Mouse (Mus musculus) CH12.LX (cell line): ENCODE measurements around the gene Olfr804. TPM values are rescaled to one million over a fixed set of nuclear protein-coding genes. Genes with fewer than 3 reads are reported as not detected.

Source experiments
- DNase-seq: peaks from one replicate; pipeline ENCODE4 v3.0.0-alpha.2; 2013; ENCODE audit errors: extremely low read depth
- H3K27ac ChIP-seq: 2 replicates; pipeline ENCODE4 v1.5.1; 2012; ENCODE audit warnings: low read depth, mild to moderate bottlenecking, control low read depth, moderate library complexity; ENCODE audit not compliant: insufficient read depth
- H3K27me3 ChIP-seq: replicated peaks from 2 replicates; pipeline ENCODE3; 2012; ENCODE audit warnings: inconsistent platforms
- H3K36me3 ChIP-seq, 2 experiments: replicated peaks in 1 of 2; 2 replicates each; pipeline versions ENCODE3 to v1.6.1; 2012; ENCODE audit warnings: inconsistent platforms in 1 of 2, low read length in 1 of 2, mild to moderate bottlenecking in 1 of 2, mixed read lengths in 1 of 2, moderate library complexity in 1 of 2; ENCODE audit not compliant: control insufficient read depth in 1 of 2, insufficient read depth in 1 of 2
- H3K4me1 ChIP-seq, 2 experiments: 2 replicates each; pipeline ENCODE4 v1.6.1; 2012; ENCODE audit warnings: inconsistent platforms in 1 of 2, moderate library complexity in 1 of 2; ENCODE audit not compliant: insufficient read depth in 2 of 2, control insufficient read depth in 1 of 2
- H3K4me2 ChIP-seq: 2 replicates; pipeline ENCODE4 v1.6.1; 2012; ENCODE audit warnings: low read depth, mild to moderate bottlenecking, control low read depth; ENCODE audit not compliant: poor library complexity, insufficient read depth, severe bottlenecking
- H3K4me3 ChIP-seq, 3 experiments: fragments of 150-350 bp in 1 of 3; sonication (generic) in 1 of 3; replicated peaks in 1 of 3; 2 replicates each; pipeline versions ENCODE3 to v1.5.1; 2011 to 2012; ENCODE audit warnings: low read depth in 2 of 3, low read length in 2 of 3, mild to moderate bottlenecking in 2 of 3, moderate library complexity in 2 of 3, control low read depth in 1 of 3, improper control_type of control experiment in 1 of 3, inconsistent platforms in 1 of 3, mixed read lengths in 1 of 3; ENCODE audit not compliant: poor library complexity in 1 of 3
- H3K79me2 ChIP-seq: replicated peaks from 2 replicates; pipeline ENCODE4 v1.6.1; 2012; ENCODE audit warnings: mild to moderate bottlenecking, moderate library complexity; ENCODE audit not compliant: control insufficient read depth, poor library complexity, insufficient read depth, severe bottlenecking; ENCODE audit errors: extremely low read depth
- H3K9ac ChIP-seq: 2 replicates; pipeline ENCODE4 v1.6.1; 2012; ENCODE audit warnings: low read depth, mild to moderate bottlenecking, control low read depth, moderate library complexity; ENCODE audit not compliant: insufficient read depth
- H3K9me3 ChIP-seq: replicated peaks from 2 replicates; pipeline ENCODE3; 2012; ENCODE audit warnings: low read length, inconsistent platforms, mixed read lengths
- CHD2 ChIP-seq: IDR thresholded peaks from 2 replicates; pipeline ENCODE4 v1.6.1; 2011; ENCODE audit warnings: low read length, improper control_type of control experiment
- MAX ChIP-seq: IDR thresholded peaks from 2 replicates; pipeline ENCODE4 v1.6.1; 2011; ENCODE audit warnings: low read length, improper control_type of control experiment
- MAZ ChIP-seq: IDR thresholded peaks from 2 replicates; pipeline ENCODE4 v1.6.1; 2012; ENCODE audit warnings: low read depth, mild to moderate bottlenecking, inconsistent platforms, low read length, improper control_type of control experiment, moderate library complexity
- NELFE ChIP-seq: IDR thresholded peaks from 2 replicates; pipeline ENCODE4 v1.6.1; 2011; ENCODE audit warnings: low read depth, low read length, improper control_type of control experiment
- ZC3H11A ChIP-seq: IDR thresholded peaks from 2 replicates; pipeline ENCODE4 v1.6.1; 2012; ENCODE audit warnings: low read depth, mild to moderate bottlenecking, inconsistent platforms, low read length, improper control_type of control experiment
- ZMIZ1 ChIP-seq: IDR thresholded peaks from 2 replicates; pipeline ENCODE4 v1.6.1; 2012; ENCODE audit warnings: low read depth, mild to moderate bottlenecking, inconsistent platforms, low read length, improper control_type of control experiment
- dilution Hi-C: fragments of 300-500 bp; cut with MboI; formaldehyde crosslinking; loops from 2 replicates; pipeline ENCODE4 v1.14.3; 2020; ENCODE audit warnings: low sequenced_read_pairs; ENCODE audit not compliant: extremely low pct_unique_long_range_greater_than_20kb, extremely low pct_ligation_motif_present
- in situ Hi-C: fragments of 300-500 bp; cut with MboI; formaldehyde crosslinking; loops from 3 replicates; pipeline ENCODE4 v1.14.3; 2019; ENCODE audit warnings: low sequenced_read_pairs, low pct_ligation_motif_present, low pct_unique_long_range_greater_than_20kb, mixed read lengths
- polyA plus RNA-seq: library from polyadenylated mRNA; unstranded; fragments of >175 nt; gene quantifications from 2 replicates; pipeline ENCODE4 v1.2.1, GENCODE M21; 2012; ENCODE audit warnings: low read depth; ENCODE audit not compliant: insufficient read length
- total RNA-seq, 2 experiments: library from RNA; depleted of rRNA; stranded (reverse); fragments of 300-350 nt in 1 of 2; fragments of >200 nt in 1 of 2; gene quantifications; 2 replicates each; pipeline ENCODE4 v1.2.3; 2012 to 2014

Olfr804 gene
- total and polyA plus RNA-seq, 3 experiments = not detected

- Histone ChIP-seq H3K4me1 (peaks cover 0 to 4% of the 10 kb centered on the region in 2 experiments; a peak in 1 of 4 replicates), H3K79me2 (no peaks in the 10 kb centered on the region), H3K27ac (no peak within 1 kb of the TSS), H3K9ac (no peak within 1 kb of the TSS), H3K4me3 (no peak within 1 kb of the TSS), H3K9me3 (no peaks in the 10 kb centered on the region), H3K36me3 (no peaks in the 10 kb centered on the region)
- in situ Hi-C loops = no loop called here
- dilution Hi-C loops = no loop called here
- no peak for TF ChIP-seq MAX
- no peak for TF ChIP-seq NELFE
- no peak for TF ChIP-seq ZMIZ1
- TF ChIP-seq MAZ = no peak
- TF ChIP-seq ZC3H11A = no peak
- no peak for TF ChIP-seq CHD2
- TF ChIP-seq, all 38 proteins: peak for 0
- DNase-seq = no peak
- H3K4me2 ChIP-seq = no peak within 1 kb of the TSS
- no peaks in the 10 kb centered on the region for H3K27me3 ChIP-seq
Observed at GRCm38 (mm10) chr10:129757693-129758092, 54.7 kb downstream of the Olfr804 start, which contains the start of gene Olfr807. Gene Olfr807 (minus strand): TSS chr10:129757793.

Other genes with a start within 250 kb of the Olfr804 start
Only the 20 nearest of the 27 such genes appear.
- gene Olfr791, start 181.4 kb upstream of the Olfr804 start, total RNA-seq (2012; rRNA removed) = not detected in 2 replicates
- not detected in 2 replicates for gene Olfr791, start 181.4 kb upstream of the Olfr804 start, total RNA-seq (2014; rRNA removed)
- not detected in 2 replicates for gene Olfr791, start 181.4 kb upstream of the Olfr804 start, polyA plus RNA-seq
- not detected in 2 replicates for gene Olfr792, start 164.0 kb upstream of the Olfr804 start, total RNA-seq (2012; rRNA removed)
- not detected in 2 replicates for gene Olfr792, start 164.0 kb upstream of the Olfr804 start, total RNA-seq (2014; rRNA removed)
- gene Olfr792, start 164.0 kb upstream of the Olfr804 start, polyA plus RNA-seq = not detected in 2 replicates
- gene Olfr794, start 135.6 kb upstream of the Olfr804 start, total RNA-seq (2012; rRNA removed) = not detected in 2 replicates
- not detected in 2 replicates for gene Olfr794, start 135.6 kb upstream of the Olfr804 start, total RNA-seq (2014; rRNA removed)
- gene Olfr794, start 135.6 kb upstream of the Olfr804 start, polyA plus RNA-seq = not detected in 2 replicates
- gene Olfr796, start 90.6 kb upstream of the Olfr804 start, total RNA-seq (2012; rRNA removed) = not detected in 2 replicates
- gene Olfr796, start 90.6 kb upstream of the Olfr804 start, total RNA-seq (2014; rRNA removed) = not detected in 2 replicates
- gene Olfr796, start 90.6 kb upstream of the Olfr804 start, polyA plus RNA-seq = 0.07 TPM in 1 of 2 replicates, not detected in the other
- gene Olfr798, start 75.3 kb upstream of the Olfr804 start, total RNA-seq (2012; rRNA removed) = not detected in 2 replicates
- gene Olfr798, start 75.3 kb upstream of the Olfr804 start, total RNA-seq (2014; rRNA removed) = not detected in 2 replicates
- gene Olfr798, start 75.3 kb upstream of the Olfr804 start, polyA plus RNA-seq = not detected in 2 replicates
- not detected in 2 replicates for gene Olfr799, start 65.7 kb upstream of the Olfr804 start, total RNA-seq (2012; rRNA removed)
- not detected in 2 replicates for gene Olfr799, start 65.7 kb upstream of the Olfr804 start, total RNA-seq (2014; rRNA removed)
- not detected in 2 replicates for gene Olfr799, start 65.7 kb upstream of the Olfr804 start, polyA plus RNA-seq
- gene Olfr800, start 45.5 kb upstream of the Olfr804 start, total RNA-seq (2012; rRNA removed) = not detected in 2 replicates
- not detected in 2 replicates for gene Olfr800, start 45.5 kb upstream of the Olfr804 start, total RNA-seq (2014; rRNA removed)
- not detected in 2 replicates for gene Olfr800, start 45.5 kb upstream of the Olfr804 start, polyA plus RNA-seq
- gene Olfr801, start 29.3 kb upstream of the Olfr804 start, total RNA-seq (2012; rRNA removed) = not detected in 2 replicates
- not detected in 2 replicates for gene Olfr801, start 29.3 kb upstream of the Olfr804 start, total RNA-seq (2014; rRNA removed)
- gene Olfr801, start 29.3 kb upstream of the Olfr804 start, polyA plus RNA-seq = not detected in 2 replicates
- gene Olfr802, start 15.0 kb upstream of the Olfr804 start, total RNA-seq (2012; rRNA removed) = not detected in 2 replicates
- gene Olfr802, start 15.0 kb upstream of the Olfr804 start, total RNA-seq (2014; rRNA removed) = not detected in 2 replicates
- not detected in 2 replicates for gene Olfr802, start 15.0 kb upstream of the Olfr804 start, polyA plus RNA-seq
- not detected in 2 replicates for gene Olfr803, start 8.9 kb upstream of the Olfr804 start, total RNA-seq (2012; rRNA removed)
- not detected in 2 replicates for gene Olfr803, start 8.9 kb upstream of the Olfr804 start, total RNA-seq (2014; rRNA removed)
- not detected in 2 replicates for gene Olfr803, start 8.9 kb upstream of the Olfr804 start, polyA plus RNA-seq
- gene Olfr805, start 26.2 kb downstream of the Olfr804 start, total RNA-seq (2012; rRNA removed) = not detected in 2 replicates
- not detected in 2 replicates for gene Olfr805, start 26.2 kb downstream of the Olfr804 start, total RNA-seq (2014; rRNA removed)
- gene Olfr805, start 26.2 kb downstream of the Olfr804 start, polyA plus RNA-seq = not detected in 2 replicates
- not detected in 2 replicates for gene Olfr806, start 38.7 kb downstream of the Olfr804 start, total RNA-seq (2012; rRNA removed)
- gene Olfr806, start 38.7 kb downstream of the Olfr804 start, total RNA-seq (2014; rRNA removed) = not detected in 2 replicates
- not detected in 2 replicates for gene Olfr806, start 38.7 kb downstream of the Olfr804 start, polyA plus RNA-seq
- not detected in 2 replicates for gene Olfr807, start 54.6 kb downstream of the Olfr804 start, total RNA-seq (2012; rRNA removed)
- gene Olfr807, start 54.6 kb downstream of the Olfr804 start, total RNA-seq (2014; rRNA removed) = not detected in 2 replicates
- gene Olfr807, start 54.6 kb downstream of the Olfr804 start, polyA plus RNA-seq = not detected in 2 replicates
- gene Olfr808, start 62.3 kb downstream of the Olfr804 start, total RNA-seq (2012; rRNA removed) = not detected in 2 replicates
- gene Olfr808, start 62.3 kb downstream of the Olfr804 start, total RNA-seq (2014; rRNA removed) = not detected in 2 replicates
- not detected in 2 replicates for gene Olfr808, start 62.3 kb downstream of the Olfr804 start, polyA plus RNA-seq
- gene Olfr809, start 71.4 kb downstream of the Olfr804 start, total RNA-seq (2012; rRNA removed) = not detected in 2 replicates
- gene Olfr809, start 71.4 kb downstream of the Olfr804 start, total RNA-seq (2014; rRNA removed) = not detected in 2 replicates
- gene Olfr809, start 71.4 kb downstream of the Olfr804 start, polyA plus RNA-seq = not detected in 2 replicates
- not detected in 2 replicates for gene Olfr810, start 91.7 kb downstream of the Olfr804 start, total RNA-seq (2012; rRNA removed)
- gene Olfr810, start 91.7 kb downstream of the Olfr804 start, total RNA-seq (2014; rRNA removed) = not detected in 2 replicates
- gene Olfr810, start 91.7 kb downstream of the Olfr804 start, polyA plus RNA-seq = not detected in 2 replicates
- not detected in 2 replicates for gene Olfr811, start 101.2 kb downstream of the Olfr804 start, total RNA-seq (2012; rRNA removed)
- gene Olfr811, start 101.2 kb downstream of the Olfr804 start, total RNA-seq (2014; rRNA removed) = not detected in 2 replicates
- not detected in 2 replicates for gene Olfr811, start 101.2 kb downstream of the Olfr804 start, polyA plus RNA-seq
- gene Olfr812, start 142.9 kb downstream of the Olfr804 start, total RNA-seq (2012; rRNA removed) = not detected in 2 replicates
- gene Olfr812, start 142.9 kb downstream of the Olfr804 start, total RNA-seq (2014; rRNA removed) = not detected in 2 replicates
- gene Olfr812, start 142.9 kb downstream of the Olfr804 start, polyA plus RNA-seq = not detected in 2 replicates
- not detected in 2 replicates for gene Olfr813, start 152.2 kb downstream of the Olfr804 start, total RNA-seq (2012; rRNA removed)
- not detected in 2 replicates for gene Olfr813, start 152.2 kb downstream of the Olfr804 start, total RNA-seq (2014; rRNA removed)
- gene Olfr813, start 152.2 kb downstream of the Olfr804 start, polyA plus RNA-seq = not detected in 2 replicates
- not detected in 2 replicates for gene Olfr814, start 176.6 kb downstream of the Olfr804 start, total RNA-seq (2012; rRNA removed)
- gene Olfr814, start 176.6 kb downstream of the Olfr804 start, total RNA-seq (2014; rRNA removed) = not detected in 2 replicates
- gene Olfr814, start 176.6 kb downstream of the Olfr804 start, polyA plus RNA-seq = not detected in 2 replicates